Mouse (Mus musculus): ENCODE results near the gene Them5. TPM values are rescaled to one million over a fixed set of nuclear protein-coding genes. Genes with fewer than 3 reads are reported as not detected.

Them5 gene
- polyA plus RNA-seq, 1 experiment: not detected

DNA sequence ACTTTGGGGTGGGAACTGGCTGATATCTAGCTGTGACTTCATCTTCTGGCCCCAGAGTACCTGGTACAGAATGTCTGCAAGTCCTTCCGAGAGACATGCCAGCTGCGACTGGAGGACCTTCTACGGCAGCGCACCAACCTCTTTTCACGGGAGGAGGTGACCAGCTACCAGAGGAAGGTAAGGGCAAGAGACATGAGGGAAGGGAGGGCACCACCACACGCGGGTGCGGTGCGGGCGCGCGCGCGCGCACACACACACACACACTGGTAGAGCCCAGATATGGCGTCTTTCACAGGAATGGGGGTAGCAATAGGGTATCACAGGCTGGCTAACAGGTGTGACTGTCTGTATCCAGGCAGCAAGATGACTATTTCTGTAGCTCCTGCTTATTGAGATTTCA is 47.5 kb downstream of the Them5 start:
- no peak for TF ChIP-seq TAL1 (IDR thresholded peaks at IDR 0.05; ENCODE audit: low read length)
- no peak for TF ChIP-seq GATA1 (IDR thresholded peaks at IDR 0.05; ENCODE audit: low read length)
- Histone ChIP-seq H3K4me1 (ENCODE audit: control insufficient read depth) (no peaks in the 10 kb centered on the region), H3K27me3 (ENCODE audit: control insufficient read depth) (no peaks in the 10 kb centered on the region), H3K9me3 (ENCODE audit: control insufficient read depth, low read length) (no peaks in the 10 kb centered on the region), H3K36me3 (ENCODE audit: control insufficient read depth) (no peaks in the 10 kb centered on the region), H3K4me3 (replicated peaks) (no peak overlapping the region)

DNA sequence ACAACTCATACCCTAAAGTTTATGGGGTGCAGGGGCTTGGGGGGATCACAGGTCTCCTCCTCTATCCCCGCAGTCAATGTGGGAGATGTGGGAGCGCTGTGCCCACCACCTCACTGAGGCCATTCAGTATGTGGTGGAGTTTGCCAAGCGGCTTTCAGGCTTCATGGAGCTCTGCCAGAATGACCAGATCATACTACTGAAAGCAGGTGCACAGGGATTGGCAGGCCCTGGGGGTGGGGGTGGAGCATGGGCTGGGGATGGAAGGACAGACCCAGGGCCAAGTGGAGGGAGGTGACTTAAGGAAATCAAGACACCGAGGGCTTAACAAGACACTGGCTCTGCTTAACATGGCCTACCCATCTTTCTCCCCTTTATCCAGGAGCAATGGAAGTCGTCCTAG is 49.1 kb downstream of the Them5 start:
- Histone ChIP-seq H3K4me1 (ENCODE audit: control insufficient read depth) (no peaks in the 10 kb centered on the region), H3K36me3 (ENCODE audit: control insufficient read depth) (no peaks in the 10 kb centered on the region), H3K4me3 (replicated peaks) (no peak overlapping the region), H3K9me3 (ENCODE audit: control insufficient read depth, low read length) (no peaks in the 10 kb centered on the region), H3K27me3 (ENCODE audit: control insufficient read depth) (no peaks in the 10 kb centered on the region)
- TF ChIP-seq TAL1 (IDR thresholded peaks at IDR 0.05; ENCODE audit: low read length) (no peak), GATA1 (IDR thresholded peaks at IDR 0.05; ENCODE audit: low read length) (no peak)

DNA sequence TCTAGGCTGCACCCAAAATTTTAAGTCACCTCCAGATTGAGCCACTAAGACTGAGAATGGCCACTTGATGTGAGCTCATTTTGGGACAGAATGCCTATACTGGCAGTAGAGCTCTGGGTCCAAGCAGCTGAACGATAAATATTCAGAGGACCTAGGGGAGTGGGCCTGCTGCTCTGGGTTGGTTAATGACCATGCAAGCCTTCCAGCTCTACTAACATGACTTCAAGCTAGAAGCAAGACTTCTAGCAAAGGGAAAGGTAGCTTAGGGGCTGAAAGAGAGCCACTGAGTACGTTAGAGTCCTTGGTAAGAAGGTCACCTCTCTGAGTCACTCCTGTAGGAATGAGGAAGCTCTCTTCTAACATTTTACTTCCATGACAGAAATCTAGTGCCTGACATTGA is 50.2 kb downstream of the Them5 start:
- no peak for TF ChIP-seq GATA1 (IDR thresholded peaks at IDR 0.05; ENCODE audit: low read length)
- no peaks in the 10 kb centered on the region for H3K36me3 ChIP-seq (ENCODE audit: control insufficient read depth)
- no peaks in the 10 kb centered on the region for H3K4me1 ChIP-seq (ENCODE audit: control insufficient read depth)
- H3K9me3 ChIP-seq (ENCODE audit: control insufficient read depth, low read length): no peaks in the 10 kb centered on the region
- H3K4me3 ChIP-seq (replicated peaks): no peak overlapping the region
- H3K27me3 ChIP-seq (ENCODE audit: control insufficient read depth): peaks cover 3% of the 10 kb centered on the region

DNA sequence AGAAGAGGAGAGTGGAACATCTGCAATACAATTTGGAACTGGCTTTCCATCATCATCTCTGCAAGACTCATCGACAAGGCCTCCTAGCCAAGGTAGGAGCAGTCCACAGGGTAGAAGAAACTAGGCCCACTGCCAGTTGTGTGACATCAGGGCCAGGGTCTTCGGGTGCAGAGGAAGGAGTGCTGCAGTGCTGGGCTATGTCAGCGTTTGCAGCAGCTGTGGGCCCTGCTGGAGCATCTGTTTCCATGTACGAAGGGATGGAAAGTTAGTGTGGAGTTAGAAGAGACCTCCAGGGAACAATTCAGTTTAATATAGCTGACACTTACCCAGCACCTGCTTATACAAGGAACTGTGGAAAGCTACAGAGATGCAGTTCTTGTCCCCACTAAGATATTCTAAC is 51.1 kb downstream of the Them5 start:
- no peaks in the 10 kb centered on the region for H3K9me3 ChIP-seq (ENCODE audit: control insufficient read depth, low read length)
- no peak overlapping the region for H3K4me3 ChIP-seq (replicated peaks)
- H3K4me1 ChIP-seq (ENCODE audit: control insufficient read depth): no peaks in the 10 kb centered on the region
- H3K27me3 ChIP-seq (ENCODE audit: control insufficient read depth): peaks cover 11% of the 10 kb centered on the region
- no peaks in the 10 kb centered on the region for H3K36me3 ChIP-seq (ENCODE audit: control insufficient read depth)
- TF ChIP-seq GATA1 (IDR thresholded peaks at IDR 0.05; ENCODE audit: low read length) (no peak), TAL1 (IDR thresholded peaks at IDR 0.05; ENCODE audit: low read length) (no peak)

DNA sequence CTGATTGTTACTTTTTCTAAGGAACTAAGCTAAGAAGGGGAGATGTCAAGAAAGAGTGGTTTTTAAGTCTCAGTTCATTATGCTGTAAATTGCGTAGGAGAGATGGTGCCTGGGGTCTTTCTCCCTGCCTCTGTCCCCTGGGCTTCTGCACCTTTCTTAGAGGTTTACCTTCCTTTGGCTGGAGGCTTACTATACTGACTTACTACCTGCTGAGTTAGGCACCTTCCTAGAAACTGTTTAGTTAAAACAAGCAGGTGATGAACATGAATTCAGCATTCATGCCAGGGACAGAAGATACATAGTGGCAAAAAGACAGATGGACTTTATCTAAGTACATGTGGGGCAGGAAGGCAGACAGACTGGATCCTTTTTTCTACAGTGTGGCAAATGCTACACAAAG is 54.4 kb downstream of the Them5 start:
- Histone ChIP-seq H3K4me1 (ENCODE audit: control insufficient read depth) (no peaks in the 10 kb centered on the region), H3K9me3 (ENCODE audit: control insufficient read depth, low read length) (no peaks in the 10 kb centered on the region), H3K4me3 (replicated peaks) (no peak overlapping the region), H3K36me3 (ENCODE audit: control insufficient read depth) (no peaks in the 10 kb centered on the region), H3K27me3 (ENCODE audit: control insufficient read depth) (peaks cover 43% of the 10 kb centered on the region)
- TF ChIP-seq GATA1 (IDR thresholded peaks at IDR 0.05; ENCODE audit: low read length): no peak
- TF ChIP-seq TAL1 (IDR thresholded peaks at IDR 0.05; ENCODE audit: low read length): no peak

DNA sequence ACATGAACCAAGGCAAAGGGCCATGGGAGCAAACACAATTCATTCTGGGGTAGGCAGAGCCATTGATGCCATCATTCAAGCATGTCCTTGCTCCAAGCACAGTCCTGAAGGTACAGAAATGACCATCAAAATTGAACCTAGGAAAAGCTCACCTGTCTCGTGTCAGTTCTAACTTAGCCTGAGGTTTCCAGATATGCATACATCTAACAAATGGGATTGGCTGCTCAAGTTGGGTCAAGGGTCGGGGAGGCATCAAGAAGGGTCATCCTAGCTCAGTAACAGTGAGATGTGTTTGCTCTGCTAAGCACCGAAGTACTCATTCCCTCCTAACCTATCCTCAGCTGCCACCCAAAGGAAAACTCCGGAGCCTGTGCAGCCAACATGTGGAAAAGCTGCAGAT is 55.0 kb downstream of the Them5 start:
- Histone ChIP-seq H3K4me1 (ENCODE audit: control insufficient read depth) (no peaks in the 10 kb centered on the region), H3K4me3 (replicated peaks) (no peak overlapping the region), H3K9me3 (ENCODE audit: control insufficient read depth, low read length) (no peaks in the 10 kb centered on the region), H3K27me3 (ENCODE audit: control insufficient read depth) (peaks cover 46% of the 10 kb centered on the region), H3K36me3 (ENCODE audit: control insufficient read depth) (no peaks in the 10 kb centered on the region)
- TF ChIP-seq GATA1 (IDR thresholded peaks at IDR 0.05; ENCODE audit: low read length) (no peak), TAL1 (IDR thresholded peaks at IDR 0.05; ENCODE audit: low read length) (no peak)

Other genes starting within 250 kb of the Them5 start
- not detected in 2 replicates for gene Gm10696, start 163.9 kb upstream of the Them5 start, polyA plus RNA-seq (2012)
- not detected in 2 replicates for gene Gm5286, start 145.4 kb upstream of the Them5 start, polyA plus RNA-seq (2012)
- not detected in 2 replicates for gene Gm4778, start 78.1 kb upstream of the Them5 start, polyA plus RNA-seq (2012)
- not detected in 2 replicates for gene Them4, start 32.0 kb upstream of the Them5 start, polyA plus RNA-seq (2012)
- gene C2cd4d, start 20.3 kb downstream of the Them5 start, polyA plus RNA-seq (2012): not detected in 2 replicates
- not detected in 2 replicates for gene Rorc, start 30.7 kb downstream of the Them5 start, polyA plus RNA-seq (2012)
- not detected in 2 replicates for gene Lingo4, start 56.4 kb downstream of the Them5 start, polyA plus RNA-seq (2012)
- 0.01 and 0.07 TPM in 2 replicates for gene Tdrkh, start 71.2 kb downstream of the Them5 start, polyA plus RNA-seq (2012)
- gene Mrpl9, start 101.2 kb downstream of the Them5 start, polyA plus RNA-seq (2012): 3.8 and 4.7 TPM in 2 replicates
- gene Oaz3, start 101.8 kb downstream of the Them5 start, polyA plus RNA-seq (2012): not detected in 2 replicates
- gene Celf3, start 136.2 kb downstream of the Them5 start, polyA plus RNA-seq (2012): 0.03 TPM in 1 of 2 replicates, not detected in the other
- not detected in 2 replicates for gene Riiad1, start 138.2 kb downstream of the Them5 start, polyA plus RNA-seq (2012)
- 0.17 and 0.20 TPM in 2 replicates for gene Snx27, start 240.6 kb downstream of the Them5 start, polyA plus RNA-seq (2012)